In the genomic region with DNA sequence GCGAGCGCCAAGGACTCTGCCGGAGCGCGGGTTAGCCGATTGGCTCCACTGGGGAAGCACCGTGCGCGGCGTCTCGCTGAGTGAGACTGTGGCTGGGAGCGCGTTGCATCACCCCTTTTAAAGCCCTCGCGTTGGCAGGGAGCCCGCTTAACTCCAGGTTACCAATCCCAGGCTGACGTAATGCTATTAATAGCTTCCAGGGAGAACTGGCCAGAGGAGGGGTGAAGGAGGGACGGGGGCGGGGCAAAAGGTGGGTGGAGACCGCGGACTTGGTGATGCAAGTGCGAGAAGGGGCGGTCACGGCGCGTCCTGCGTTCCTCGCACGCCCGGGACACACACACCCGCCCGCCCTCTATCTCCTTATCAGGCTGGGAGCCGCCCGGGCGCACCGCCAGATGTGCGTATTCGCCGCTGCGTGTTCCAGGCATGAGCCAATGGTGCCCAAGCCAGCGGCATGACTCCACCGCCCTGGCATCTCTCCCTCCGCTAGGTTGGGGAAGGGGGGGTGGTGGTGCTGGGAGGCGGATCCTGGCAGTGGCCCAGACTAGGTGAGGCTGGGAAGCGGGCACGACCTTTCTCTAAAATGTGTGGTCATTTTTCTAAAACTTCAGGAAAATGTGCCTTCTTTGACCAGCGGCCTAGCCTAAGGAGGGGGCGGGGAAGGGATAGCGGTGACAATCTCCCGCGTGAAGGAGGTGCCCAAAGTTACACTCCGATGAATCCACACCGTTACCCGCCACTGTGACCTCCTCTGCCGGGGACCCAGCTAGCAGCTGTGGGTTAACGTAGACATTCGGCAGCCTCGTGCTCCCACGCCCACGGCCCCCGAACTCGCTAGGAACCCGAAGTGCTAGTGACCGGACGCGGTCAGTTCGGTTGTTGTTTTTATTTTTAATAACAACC, we compare ENCODE assay signal across 8 mouse cellular contexts. TPM values are rescaled to one million over a fixed set of nuclear protein-coding genes. Genes with fewer than 3 reads are reported as not detected.
DNase-seq lines count a peak whose midpoint lies in the region; ATAC-seq and TF ChIP-seq lines count a peak whose summit lies in the region.

No protein-coding gene starts in this region.

- H3K27me3 ChIP-seq in Patski = no peaks in the 10 kb centered on the region
- H3K27me3 ChIP-seq in hindbrain, embryonic 10.5 days (ENCODE audit: insufficient read depth, poor library complexity, severe bottlenecking) = peaks cover 100% of the 10 kb centered on the region
- H3K27me3 ChIP-seq in lung, embryonic 16.5 days (ENCODE audit: control insufficient read depth, insufficient read depth, low read depth, low read length) = peaks cover 14% of the 10 kb centered on the region
- H3K27me3 ChIP-seq in thymus, adult 2 months (ENCODE audit: control insufficient read depth, insufficient read depth, low read length) = peaks cover 23% of the 10 kb centered on the region

- in situ Hi-C loops in Patski (cut with MboI; ENCODE audit: low pct_unique_long_range_greater_than_20kb) = no loop called here

- ATAC-seq in Patski = peak; percentile 73
- ATAC-seq in lung, embryonic 16.5 days (ENCODE audit: low read depth) = peak; percentile 93

- CTCF ChIA-PET in Patski (lab: Charles Lee) = interaction anchor here (0.7 to 1.6 kb wide), 4 partner anchors 20 to 78 kb away, joined by 3 to 6 read pairs (median 3); no protein-coding TSS in a partner anchor

- peak overlapping the region; percentile 100 for H3K4me2 ChIP-seq in lung, embryonic 16.5 days (ENCODE audit: low read depth, low read length)

- H3K4me3 ChIP-seq in hindbrain, embryonic 10.5 days = peak overlapping the region; percentile 56
- peak overlapping the region; percentile 66 for H3K4me3 ChIP-seq in lung, embryonic 16.5 days (ENCODE audit: low read length)
- H3K4me3 ChIP-seq in thymus, adult 2 months (ENCODE audit: control insufficient read depth, insufficient read depth, low read length) = peak overlapping the region; percentile 37

- no peak for TF ChIP-seq CTCF in Patski (IDR thresholded peaks at IDR 0.05)
- TF ChIP-seq CTCF in thymus, adult 2 months (IDR thresholded peaks at IDR 0.05; ENCODE audit: borderline replicate concordance, control insufficient read depth, extremely low read depth, insufficient read depth, low read length, poor library complexity) = no peak

- peaks cover 71% of the 10 kb centered on the region for H3K4me1 ChIP-seq in hindbrain, embryonic 10.5 days (replicated peaks)
- H3K4me1 ChIP-seq in lung, embryonic 16.5 days (replicated peaks; ENCODE audit: control insufficient read depth, insufficient read depth, low read length) = peaks cover 37% of the 10 kb centered on the region
- H3K4me1 ChIP-seq in thymus, adult 2 months (replicated peaks; ENCODE audit: control insufficient read depth, insufficient read depth, low read length) = 0 out of 2 replicates have a peak, but pooled peaks cover 13% of the 10 kb centered on the region

- H3K27ac ChIP-seq in hindbrain, embryonic 10.5 days = peak overlapping the region; percentile 70
- peak overlapping the region; percentile 84 for H3K27ac ChIP-seq in lung, embryonic 16.5 days (ENCODE audit: low read length)
- no peak overlapping the region for H3K27ac ChIP-seq in thymus, adult 2 months (ENCODE audit: control insufficient read depth, insufficient read depth, low read length)

- peak overlapping the region; percentile 80 for H3K9ac ChIP-seq in lung, embryonic 16.5 days (ENCODE audit: low read length)

- POLR2A ChIA-PET in Patski (lab: Charles Lee) = interaction anchor here (1.0 to 1.8 kb wide), 4 partner anchors 11 to 111 kb away, joined by 3 to 7 read pairs (median 3); no protein-coding TSS in a partner anchor

- H3K36me3 ChIP-seq in hindbrain, embryonic 10.5 days = no peaks in the 10 kb centered on the region
- no peaks in the 10 kb centered on the region for H3K36me3 ChIP-seq in lung, embryonic 16.5 days (ENCODE audit: control insufficient read depth, insufficient read depth, low read length)
- no peaks in the 10 kb centered on the region for H3K36me3 ChIP-seq in thymus, adult 2 months (ENCODE audit: control insufficient read depth, insufficient read depth, low read length)

- WGBS in hindbrain, embryonic 10.5 days = under 1% methylated on average over 67 of the region's 67 CpGs
- under 1% methylated on average over 67 of the region's 67 CpGs for WGBS in lung, embryonic 16.5 days
- 1% methylated on average over 67 of the region's 67 CpGs for WGBS in thymus, adult 2 months

- peak; percentile 94 for DNase-seq in Patski (ENCODE audit: low read depth, low spot score)
- DNase-seq in cerebellum, postnatal 10 days = peak; percentile 90
- DNase-seq in frontal cortex, adult 2 months (ENCODE audit: extremely low spot score in 1 of 2, low spot score in 1 of 2) = peak; percentile 74 to 83
- DNase-seq in hindbrain, embryonic 10.5 days (ENCODE audit: low spot score) = peak; percentile 86
- peak; percentile 94 for DNase-seq in layer of hippocampus, adult 9-11 months
- peak; percentile 97 for DNase-seq in ovary, adult 18-20 months (ENCODE audit: low spot score)
- DNase-seq in thymus, adult 2 months = peak; percentile 25

- H3K9me3 ChIP-seq in hindbrain, embryonic 10.5 days = no peaks in the 10 kb centered on the region
- H3K9me3 ChIP-seq in lung, embryonic 16.5 days (ENCODE audit: control insufficient read depth, low read length) = no peaks in the 10 kb centered on the region

- TF ChIP-seq POLR2A in thymus, adult 2 months (IDR thresholded peaks at IDR 0.05; ENCODE audit: control insufficient read depth, extremely low read depth, insufficient read depth, low read length, poor library complexity) = no peak

RNA-seq across cellular contexts. Expression of a gene that starts 18.8 kb away (rescaled TPM):
- 0.08 TPM for polyA plus RNA-seq in Patski (2021)
- polyA plus RNA-seq in frontal cortex, adult 2 months (2012; rRNA removed) = not detected in 2 replicates
- not detected in 2 replicates for polyA plus RNA-seq in hindbrain, embryonic 10.5 days (2016; fragmentation: Nextera tagmentation; extraction: Ambion mirVana)
- polyA plus RNA-seq in lung, embryonic 16.5 days (2015; fragmentation: Nextera tagmentation; extraction: Ambion mirVana) = not detected in 2 replicates
- not detected in 2 replicates for polyA plus RNA-seq in thymus, adult 2 months (2012; rRNA removed)

RNA-seq across cellular contexts. Expression of a gene that starts 34.4 kb away (rescaled TPM):
- polyA plus RNA-seq in Patski (2021) = 47.6 TPM
- polyA plus RNA-seq in frontal cortex, adult 2 months (2012; rRNA removed) = 2.0 and 2.7 TPM in 2 replicates
- 2.4 and 2.9 TPM in 2 replicates for polyA plus RNA-seq in hindbrain, embryonic 10.5 days (2016; fragmentation: Nextera tagmentation; extraction: Ambion mirVana)
- 3.9 and 4.3 TPM in 2 replicates for polyA plus RNA-seq in lung, embryonic 16.5 days (2015; fragmentation: Nextera tagmentation; extraction: Ambion mirVana)
- 3.2 and 4.2 TPM in 2 replicates for polyA plus RNA-seq in thymus, adult 2 months (2012; rRNA removed)

Comparison
In these comparisons a context has a peak if more than half of its experiments do, and no peak if none do; other contexts are left out.
1. DNase-seq: peak in every context shown above with its lines; median percentile 97 in ovary, adult 18-20 months; 94 in Patski; 94 in layer of hippocampus, adult 9-11 months; 90 in cerebellum, postnatal 10 days; 86 in hindbrain, embryonic 10.5 days; 78 in frontal cortex, adult 2 months; 25 in thymus, adult 2 months.